Mouse (Mus musculus) olfactory bulb, adult 2 months (tissue): ENCODE measurements around the gene Ccnl1. TPM values are rescaled to one million over a fixed set of nuclear protein-coding genes. Genes with fewer than 3 reads are reported as not detected.
A peak's percentile ranks its signal among the peaks of the same experiment; 100 is the strongest.

Source experiments
- H3K27ac ChIP-seq: fragments of 200-500 bp; 2 replicates; pipeline ENCODE4 v1.5.1; 2012; ENCODE audit warnings: low read depth, low read length; ENCODE audit not compliant: insufficient read depth
- H3K4me1 ChIP-seq: fragments of 200-500 bp; 2 replicates; pipeline ENCODE4 v1.6.1; 2012; ENCODE audit warnings: low read length; ENCODE audit not compliant: control insufficient read depth, insufficient read depth
- H3K4me3 ChIP-seq: fragments of 200-500 bp; 2 replicates; pipeline ENCODE4 v1.5.1; 2012; ENCODE audit warnings: mild to moderate bottlenecking, low read depth, low read length, moderate library complexity; ENCODE audit not compliant: insufficient read depth
- CTCF ChIP-seq: fragments of 200-500 bp; IDR thresholded peaks from 2 replicates; pipeline ENCODE4 v1.5.1; 2012; ENCODE audit warnings: low read depth, mild to moderate bottlenecking, low read length, moderate library complexity; ENCODE audit not compliant: insufficient read depth
- POLR2A ChIP-seq: fragments of 200-500 bp; IDR thresholded peaks from 2 replicates; pipeline ENCODE4 v1.6.1; 2012; ENCODE audit warnings: mild to moderate bottlenecking, low read depth, low read length, moderate library complexity; ENCODE audit not compliant: insufficient read depth
- WGBS: fragments of 180-500 bp; shearing (Covaris S2); methylation state at CpG from one replicate; pipeline ENCODE4 v1.1.7; 2018; 5-methylcytosine and 5-hydroxymethylcytosine counted together
- polyA plus RNA-seq: library from polyadenylated mRNA; stranded (reverse); fragments of >200 nt; gene quantifications from 2 replicates; pipeline ENCODE4 v1.2.4, GENCODE M21; 2012; ENCODE audit warnings: low replicate concordance; ENCODE audit not compliant: missing spikeins, insufficient read depth, insufficient read length

Gene Ccnl1
- polyA plus RNA-seq, 1 experiment: 295 TPM

DNA sequence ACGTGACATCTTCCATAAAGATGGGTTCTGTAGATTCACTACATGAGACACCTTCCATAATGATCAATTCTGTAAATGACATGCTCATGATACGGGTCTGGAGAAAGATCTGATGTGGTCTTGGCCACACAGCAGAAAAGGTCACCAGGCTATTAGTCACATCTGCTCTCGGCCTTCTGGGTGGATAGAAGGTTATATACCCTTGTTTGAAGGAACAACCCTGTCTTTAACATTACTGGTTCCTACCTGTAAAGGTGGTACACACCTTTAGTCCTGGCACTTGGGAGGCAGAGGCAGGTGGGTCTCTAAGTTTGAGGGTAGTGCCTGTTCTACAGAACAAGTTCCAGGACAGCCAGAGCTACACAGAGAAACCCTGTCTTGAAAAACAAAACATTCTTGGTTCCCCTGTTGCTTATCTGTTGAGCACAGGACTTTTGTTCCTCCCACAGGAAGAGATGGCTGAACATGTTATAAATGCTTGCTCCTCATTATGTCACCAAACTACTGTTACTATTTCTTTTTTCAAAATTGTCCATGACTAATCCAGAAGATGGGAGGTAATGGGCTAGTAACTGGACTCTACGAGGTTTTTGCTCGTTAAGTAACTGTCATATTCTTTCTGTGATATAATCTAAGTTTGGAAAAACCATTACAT is 2.4 kb upstream of the Ccnl1 start:
- no peak for TF ChIP-seq POLR2A
- TF ChIP-seq CTCF: no peak
- 96% methylated on average over 5 of the region's 5 CpGs for whole genome bisulfite sequencing
- Histone ChIP-seq H3K4me3 (no peak overlapping the region), H3K4me1 (peaks cover 2% of the 10 kb centered on the region), H3K27ac (no peak overlapping the region)

DNA sequence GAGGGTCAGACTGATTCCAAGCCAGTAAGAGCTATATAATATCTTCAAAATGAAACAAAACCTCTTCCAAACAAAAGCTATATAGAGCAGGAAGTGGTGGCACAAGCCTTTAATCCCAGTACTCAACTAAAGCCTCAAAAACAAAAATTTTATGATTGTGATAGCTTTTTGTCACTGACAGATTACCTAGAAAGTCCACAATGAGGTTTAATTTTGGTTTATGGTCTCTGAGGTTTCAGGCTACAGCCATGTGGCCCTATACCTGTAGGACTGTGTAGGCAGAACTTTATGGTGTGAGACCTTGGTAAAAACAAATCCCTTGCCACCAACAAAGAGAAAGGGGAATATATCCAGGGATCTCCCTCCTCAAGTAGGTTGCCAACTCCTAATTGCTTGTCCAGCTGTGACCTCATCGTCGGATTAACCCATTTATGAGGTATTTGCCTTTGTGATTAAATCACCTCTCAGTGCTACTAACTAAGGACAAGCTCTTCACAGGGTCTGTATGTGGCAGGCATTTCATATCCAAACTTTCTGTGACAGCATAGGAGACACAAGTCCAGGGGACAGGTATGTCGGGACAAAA is 1.5 kb upstream of the Ccnl1 start:
- TF ChIP-seq CTCF: no peak
- no peak for TF ChIP-seq POLR2A
- 48% methylated on average over 3 of the region's 3 CpGs for WGBS
- Histone ChIP-seq H3K27ac (no peak overlapping the region), H3K4me3 (no peak overlapping the region), H3K4me1 (peaks cover 2% of the 10 kb centered on the region)

DNA sequence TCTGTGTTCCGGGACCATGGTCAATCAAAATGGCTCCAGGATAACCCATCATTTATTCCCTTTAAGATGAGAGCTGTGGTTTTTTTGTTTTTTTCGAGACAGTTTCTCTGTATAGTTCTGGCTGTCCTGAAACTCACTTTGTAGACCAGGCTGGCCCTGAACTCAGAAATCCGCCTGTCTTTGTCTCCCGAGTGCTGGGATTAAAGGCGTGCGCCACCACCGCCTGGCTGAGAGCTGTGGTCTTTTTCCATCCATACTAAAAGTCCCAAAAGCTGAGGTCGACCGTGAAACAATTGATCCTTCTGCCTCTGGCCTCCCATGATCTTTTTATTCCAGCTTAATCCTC is 764 bp upstream of the Ccnl1 start:
- no peak for TF ChIP-seq CTCF
- no peak for TF ChIP-seq POLR2A
- Histone ChIP-seq H3K4me1 (peaks cover 2% of the 10 kb centered on the region), H3K27ac (no peak overlapping the region), H3K4me3 (peak overlapping the region; percentile 20; the same call in 1 of the 2 replicates)
- WGBS: 6% methylated on average over 9 of the region's 9 CpGs

DNA sequence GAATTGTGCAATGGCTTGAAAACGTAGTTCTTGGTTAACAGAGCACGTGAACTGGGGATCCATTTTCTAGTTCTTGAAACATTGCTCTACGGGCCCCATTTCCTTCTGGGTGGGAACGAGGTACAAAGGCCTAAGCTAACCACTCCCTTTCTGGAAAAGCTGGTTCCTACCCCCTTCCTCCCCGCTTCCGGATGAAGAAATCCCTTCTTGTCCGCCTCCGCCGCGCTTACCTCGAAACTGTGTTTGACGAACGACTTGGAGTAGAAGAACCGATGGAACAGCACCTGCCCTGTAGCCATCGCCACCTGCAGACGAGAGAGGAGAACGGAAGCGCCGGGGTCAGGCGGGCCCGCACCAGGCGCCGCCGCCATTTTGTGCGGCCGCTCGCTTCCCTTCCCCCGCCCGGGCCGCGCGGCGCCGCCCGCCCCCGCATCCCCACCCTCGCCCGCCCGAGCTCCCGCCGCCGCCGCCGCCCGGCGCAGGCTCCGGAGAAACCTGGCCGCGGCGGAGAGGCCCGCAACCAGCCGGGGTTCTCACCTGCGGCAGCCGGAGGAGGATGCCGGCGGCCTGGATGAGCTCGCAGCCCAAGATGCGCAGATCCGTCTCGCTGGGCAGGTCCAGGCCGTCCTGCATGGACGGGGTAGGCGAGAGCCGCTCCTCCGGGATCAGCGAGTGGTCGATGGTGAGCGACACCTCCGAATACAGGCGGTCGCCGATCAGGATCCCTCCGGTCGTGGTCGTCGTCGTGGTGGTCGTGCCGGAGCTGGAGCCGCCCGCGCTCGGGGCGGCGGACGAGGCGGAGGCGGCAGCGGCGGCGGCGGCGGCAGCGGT is 563 bp downstream of the Ccnl1 start:
- H3K27ac ChIP-seq: peak overlapping the region; percentile 98
- H3K4me1 ChIP-seq: peaks cover 2% of the 10 kb centered on the region
- H3K4me3 ChIP-seq: peak overlapping the region; percentile 96
- under 1% methylated on average over 77 of the region's 94 CpGs for WGBS
- no peak for TF ChIP-seq CTCF
- TF ChIP-seq POLR2A: no peak

DNA sequence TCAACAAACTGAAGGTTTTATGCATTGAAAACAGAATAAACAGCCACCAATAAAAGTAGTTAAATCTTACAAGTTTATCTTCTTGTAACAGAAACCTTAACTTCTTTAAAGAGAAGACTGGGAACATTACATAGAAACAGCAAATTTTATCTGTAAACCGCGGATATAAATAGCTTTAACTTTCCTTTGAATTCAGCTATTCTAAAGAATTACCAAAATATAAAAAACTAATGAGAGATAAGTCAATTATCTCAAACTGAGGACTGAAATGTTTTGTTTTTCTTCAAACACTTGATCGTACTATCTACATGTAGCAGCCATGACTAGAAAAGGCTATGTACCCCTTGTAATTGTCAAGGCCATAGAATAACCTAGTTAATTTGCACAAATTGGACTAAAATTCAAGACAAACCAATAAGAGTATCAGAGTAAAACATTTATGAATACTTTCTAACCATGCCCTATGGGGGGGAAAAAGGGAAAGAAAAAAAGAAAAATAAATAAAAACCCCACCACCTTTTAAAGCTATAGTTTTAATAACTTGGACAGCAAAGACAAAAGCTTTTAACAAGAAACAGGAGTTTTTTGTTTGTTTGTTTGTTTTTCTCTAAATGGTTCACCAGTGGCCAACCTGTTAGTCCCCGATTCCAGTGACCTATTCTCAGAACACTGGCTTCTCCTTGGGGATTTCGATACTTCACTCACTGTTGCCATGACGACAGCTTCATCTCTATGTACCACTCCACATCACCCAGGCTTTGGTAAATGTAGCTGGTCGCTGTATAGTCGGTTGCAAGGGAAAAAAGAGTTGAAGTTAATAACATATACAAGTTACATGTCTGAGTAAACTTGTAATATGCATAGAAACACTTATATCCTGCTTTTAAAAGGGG is 3.3 kb downstream of the Ccnl1 start:
- WGBS: 27% methylated on average over 8 of the region's 8 CpGs
- Histone ChIP-seq H3K27ac (no peak overlapping the region), H3K4me3 (no peak overlapping the region), H3K4me1 (peaks cover 2% of the 10 kb centered on the region)
- TF ChIP-seq CTCF: no peak
- TF ChIP-seq POLR2A: no peak

DNA sequence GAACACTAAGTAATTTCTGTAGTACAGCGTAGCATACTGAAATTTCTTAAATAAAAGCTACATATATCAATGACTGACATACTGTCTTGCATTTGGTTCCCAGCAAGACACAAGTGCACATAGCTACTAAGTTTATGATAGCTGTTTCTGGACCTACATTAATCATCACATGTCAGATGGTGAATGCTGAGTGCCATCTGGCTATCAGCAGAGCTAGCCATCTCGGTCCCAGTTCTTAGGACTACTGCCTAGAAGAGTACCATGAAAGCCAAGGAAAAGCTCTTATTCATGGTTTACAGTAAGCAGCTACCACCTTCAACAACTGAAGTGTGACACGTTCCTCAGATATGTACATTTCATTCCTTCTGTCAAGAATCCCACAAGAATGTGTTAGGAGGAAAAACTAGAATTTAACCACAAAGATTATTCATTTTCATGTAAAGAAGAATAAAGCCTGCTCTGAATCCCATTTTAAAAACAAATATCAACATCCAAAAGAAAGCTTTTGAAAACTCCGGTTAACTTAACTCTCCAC is 7.2 kb downstream of the Ccnl1 start:
- TF ChIP-seq POLR2A (no peak), CTCF (no peak)
- WGBS: 73% methylated on average over 4 of the region's 4 CpGs
- no peak overlapping the region for H3K4me3 ChIP-seq
- H3K4me1 ChIP-seq: no peaks in the 10 kb centered on the region
- H3K27ac ChIP-seq: no peak overlapping the region

DNA sequence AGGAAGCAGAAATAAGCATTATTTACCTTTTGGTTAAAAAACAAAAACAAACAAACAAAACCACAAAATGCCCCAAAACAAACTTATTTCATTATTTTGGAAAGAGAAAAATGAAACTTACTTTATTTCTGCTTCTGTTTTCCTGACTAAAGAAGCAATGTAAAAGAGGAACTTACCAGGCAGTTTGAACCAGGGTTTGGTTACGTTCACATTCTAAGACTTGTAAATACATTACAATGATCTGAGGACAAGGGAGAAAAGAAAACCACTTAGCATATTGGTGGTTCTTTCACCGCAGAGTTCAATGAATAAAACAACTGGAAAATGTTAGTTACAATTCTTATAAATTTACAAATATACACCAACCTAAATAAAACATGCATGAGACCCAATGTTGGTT is 7.7 kb downstream of the Ccnl1 start:
- TF ChIP-seq POLR2A (no peak), CTCF (no peak)
- WGBS: 63% methylated on average over 2 of the region's 2 CpGs
- Histone ChIP-seq H3K4me1 (no peaks in the 10 kb centered on the region), H3K27ac (no peak overlapping the region), H3K4me3 (no peak overlapping the region)

DNA sequence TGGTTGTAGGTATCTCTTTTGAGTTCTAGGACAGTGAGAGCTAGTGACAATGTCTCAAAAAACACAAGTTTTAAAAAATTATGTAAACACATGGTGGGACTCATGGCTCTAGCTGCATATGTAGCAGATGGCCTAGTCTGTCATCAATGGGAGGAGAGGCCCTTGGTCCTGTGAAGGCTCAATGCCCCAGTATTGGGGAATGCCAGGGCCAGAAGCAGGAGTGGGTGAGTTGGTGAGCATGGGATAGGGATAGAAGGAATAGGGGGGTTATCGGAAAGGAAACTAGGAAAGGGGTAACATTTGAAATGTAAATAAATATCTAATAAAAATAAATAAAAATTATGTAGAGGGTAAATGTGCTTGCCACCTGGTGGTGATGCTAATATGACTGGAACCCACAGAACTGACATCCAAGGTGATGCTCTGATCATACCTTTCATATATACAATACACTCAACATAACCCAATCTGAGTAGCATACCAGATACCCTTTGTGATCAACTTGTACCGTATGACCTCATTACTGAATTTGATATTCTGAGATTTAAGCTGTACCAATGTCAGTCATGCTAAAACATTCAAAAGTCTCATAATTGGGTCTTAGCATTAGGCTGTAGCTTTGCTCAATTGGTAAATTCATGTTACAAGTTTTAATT is 12.6 kb downstream of the Ccnl1 start:
- Histone ChIP-seq H3K27ac (no peak overlapping the region), H3K4me1 (no peaks in the 10 kb centered on the region), H3K4me3 (no peak overlapping the region)
- 83% methylated on average over 2 of the region's 2 CpGs for WGBS
- TF ChIP-seq POLR2A: no peak
- no peak for TF ChIP-seq CTCF
